Mouse (Mus musculus) right cerebral cortex, postnatal 10 days (tissue): Measurements from ENCODE around the gene Mlf2.
A peak's percentile ranks its signal among the peaks of the same experiment; 100 is the strongest.

Experiments used
- DNase-seq, 2 experiments: peaks; one replicate each; pipeline ENCODE4 v3.0.0; 2021; ENCODE audit warnings: low spot score in 2 of 2

Gene Mlf2

DNA sequence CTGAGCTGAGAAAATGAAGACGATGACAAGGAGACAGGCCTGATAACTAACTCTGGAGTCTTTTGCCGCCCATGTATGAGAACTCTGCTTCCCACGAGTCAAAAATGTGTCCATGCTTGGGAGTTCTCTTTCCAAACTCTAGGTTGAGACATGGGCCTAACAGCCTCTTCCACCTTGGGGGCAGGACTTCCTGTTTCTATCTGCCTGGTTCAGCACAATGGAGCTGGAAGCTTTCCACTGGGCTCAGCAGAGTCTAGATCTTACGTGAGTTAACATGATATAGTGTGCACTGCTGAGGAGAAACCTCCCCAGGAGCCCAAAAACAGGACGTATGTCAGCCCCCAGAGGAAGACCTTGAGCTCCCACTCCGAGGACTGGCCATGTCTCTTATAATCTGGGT is 18.0 kb upstream of the Mlf2 start:
- DNase-seq, result no peak

- no peak for DNase-seq
Measured at GRCm38 (mm10) chr6:124913721-124914285, 17.4 kb upstream of the Mlf2 start.

DNA sequence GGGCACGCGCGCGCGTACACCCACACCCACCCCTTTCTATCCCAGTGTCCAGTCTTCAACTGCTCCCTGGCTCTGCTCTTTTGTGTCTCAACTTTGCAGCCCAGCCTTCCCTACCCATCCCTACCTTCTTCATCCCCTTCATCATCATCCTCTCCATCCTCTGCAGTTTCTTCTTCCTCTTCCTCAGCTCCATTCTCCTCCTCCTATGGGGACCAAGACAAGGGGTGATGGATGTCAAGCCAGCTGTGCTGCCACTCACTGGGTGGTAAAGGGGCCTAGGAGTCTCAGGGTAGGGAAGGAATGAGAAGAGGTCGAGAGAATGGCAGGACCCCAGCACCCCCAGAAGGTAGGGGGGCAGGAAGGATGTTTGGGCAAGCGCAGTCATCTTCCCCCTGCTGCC is 16.7 kb upstream of the Mlf2 start:
- DNase-seq, result no peak

DNA sequence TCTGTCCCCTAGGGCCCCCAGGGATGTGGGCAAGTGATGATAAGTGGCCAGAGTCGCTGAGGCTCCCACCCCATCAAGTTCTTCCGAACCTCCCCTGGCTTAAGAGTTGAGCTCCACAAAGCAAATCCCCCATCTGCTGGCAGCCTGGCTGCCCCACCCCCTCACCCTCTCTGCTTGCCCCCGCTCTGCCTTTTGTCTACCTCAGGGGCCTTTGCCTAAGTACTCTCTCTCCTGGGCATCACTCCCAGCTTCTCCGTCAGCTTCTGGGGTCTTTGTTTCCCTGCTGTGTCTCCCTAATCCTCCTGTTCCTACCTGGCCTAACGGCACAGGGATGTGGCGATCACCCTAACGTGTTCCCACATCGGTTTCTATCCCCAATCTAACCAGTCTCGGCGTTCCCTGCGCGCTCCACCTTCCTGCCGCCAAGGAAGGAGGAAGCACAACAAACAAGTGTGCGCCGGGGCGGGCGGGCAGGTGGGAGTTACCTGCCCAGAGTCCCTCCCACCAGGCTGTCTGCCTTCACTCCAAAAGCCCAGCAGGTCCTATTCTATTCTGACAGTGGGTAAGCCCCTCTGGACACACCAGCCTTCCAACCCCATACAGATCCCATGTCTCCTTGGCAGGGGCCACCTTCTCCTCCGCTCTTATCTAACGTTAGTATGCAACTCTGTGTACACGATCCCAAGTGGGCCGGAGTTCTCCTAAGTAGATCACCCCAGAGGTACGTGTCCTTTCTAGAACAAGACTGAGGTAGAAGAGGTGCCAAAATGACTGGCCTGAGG is 15.8 kb upstream of the Mlf2 start:
- DNase-seq, result peak in 1 of 2 experiments; percentile 53

DNA sequence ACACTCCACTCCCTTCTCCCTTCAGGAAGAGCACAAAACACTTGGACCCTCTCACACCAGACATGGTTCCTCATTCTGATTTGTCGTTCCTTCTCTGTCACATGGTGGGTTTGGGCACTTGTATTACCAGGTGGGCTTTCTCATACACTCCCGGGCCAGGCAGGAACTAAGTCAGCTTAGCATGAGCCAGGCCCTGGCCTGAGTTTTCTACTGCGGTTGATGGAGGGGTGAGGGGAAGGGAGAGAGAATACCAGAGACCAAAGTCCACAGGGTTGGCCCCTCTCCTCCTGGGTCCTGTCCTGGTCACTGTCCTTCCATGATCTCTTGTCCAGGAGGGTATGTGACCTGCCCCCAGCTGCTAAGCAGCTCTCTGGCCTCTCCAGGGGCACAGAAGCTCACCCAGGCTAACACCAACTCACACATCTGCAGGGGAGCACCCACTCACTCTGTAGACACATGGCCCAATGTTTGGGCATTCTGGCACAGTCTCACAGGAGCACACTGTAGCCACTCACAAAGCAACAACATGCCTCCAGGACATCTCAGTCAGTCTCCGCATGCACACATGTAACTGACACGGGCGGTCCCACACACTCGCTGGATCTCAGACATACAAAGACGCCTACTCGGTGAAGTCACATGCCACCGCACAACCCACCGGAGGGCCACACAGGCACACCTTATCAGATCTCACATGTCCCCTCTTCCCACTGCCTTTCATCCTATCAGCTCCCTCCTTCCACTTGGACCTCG is 15.1 kb upstream of the Mlf2 start:
- peak; percentile 77 to 86 for DNase-seq

DNA sequence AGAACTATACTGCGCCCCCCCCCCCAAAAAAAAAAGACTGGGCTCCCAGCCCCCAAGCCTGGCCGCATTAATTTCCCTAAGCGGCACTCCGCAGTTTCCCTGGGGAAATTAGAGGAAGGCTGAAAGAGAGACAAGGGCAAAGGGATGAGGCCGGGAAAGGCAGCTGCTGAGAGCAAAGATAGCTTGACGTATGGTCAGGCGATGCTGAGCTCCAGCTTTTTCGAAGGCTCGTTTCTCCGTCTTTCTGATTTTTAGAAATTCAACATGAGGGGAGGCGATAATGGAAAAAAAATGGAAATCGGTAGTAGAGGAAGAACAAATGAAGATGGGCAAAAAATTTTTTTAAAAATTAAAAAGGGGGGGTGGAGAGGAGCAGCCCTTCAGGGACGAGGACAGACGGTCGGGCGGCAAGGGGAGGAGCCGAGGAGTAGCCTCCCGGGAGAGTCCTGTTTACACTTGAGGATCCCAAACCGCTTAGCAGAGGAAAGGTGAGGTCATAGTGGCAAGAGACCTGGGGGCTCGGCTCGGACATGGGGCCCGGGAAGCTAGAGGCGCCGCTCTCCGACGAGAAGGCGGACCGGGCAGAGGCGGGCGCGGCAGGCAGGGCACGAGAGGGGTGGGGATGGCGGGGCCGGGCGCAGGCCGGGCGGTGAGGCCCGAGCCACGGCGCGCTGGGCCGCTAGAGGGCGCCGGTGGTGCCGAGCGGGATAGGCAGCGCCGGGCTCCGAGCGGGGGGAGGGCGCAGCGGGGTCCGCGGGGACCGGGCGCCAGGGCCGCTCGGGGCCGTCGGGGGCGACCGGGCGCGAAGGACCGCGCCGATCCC is 14.3 kb upstream of the Mlf2 start:
- DNase-seq, result peak; percentile 87 to 92

DNA sequence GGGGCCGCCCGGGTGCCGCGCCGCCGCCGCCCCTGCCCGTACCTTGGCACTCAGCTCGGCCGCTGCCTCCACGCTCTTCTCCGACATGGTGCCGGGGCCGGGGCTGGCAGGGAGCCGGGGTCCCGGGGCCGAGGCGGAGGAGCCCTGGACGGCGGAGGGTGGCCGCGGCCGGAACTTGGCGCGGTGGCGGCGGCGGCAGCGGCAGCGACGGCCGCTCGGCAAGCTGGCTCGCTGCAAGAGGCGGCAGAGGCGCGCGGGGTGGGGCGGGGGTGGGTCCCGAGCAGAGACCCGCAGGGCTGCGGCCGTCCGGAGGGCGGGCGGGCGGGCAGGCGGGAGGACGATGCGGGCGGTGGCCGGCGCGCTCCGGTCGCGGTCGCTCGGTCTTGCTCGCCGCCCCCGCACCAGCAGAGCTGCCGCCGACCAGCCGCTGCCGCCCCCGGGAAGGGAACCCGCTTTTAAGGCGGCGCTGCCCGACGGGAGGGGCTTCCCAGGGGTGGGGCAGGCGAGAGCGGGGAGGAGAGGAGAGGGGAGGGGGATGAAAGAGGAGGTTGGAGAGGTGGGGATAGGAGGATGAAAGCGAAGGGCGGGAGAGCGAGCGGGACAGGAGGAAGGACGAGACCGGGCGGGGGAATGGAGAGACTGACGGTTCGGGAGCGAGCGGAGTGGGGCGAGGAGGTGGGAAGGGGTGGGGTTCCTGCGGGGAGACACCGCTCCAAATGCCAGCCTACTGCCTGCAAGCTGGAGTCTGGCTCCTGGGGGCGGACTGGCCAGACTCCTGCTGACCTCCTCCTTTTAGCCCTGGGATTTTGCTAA is 13.5 kb upstream of the Mlf2 start:
- DNase-seq, result peak; percentile 97 to 98

GRCm38 (mm10) chr6:124918331-124918690 is 12.9 kb upstream of the Mlf2 start:
- DNase-seq, result no peak

GRCm38 (mm10) chr6:124918890-124919627 is 12.1 kb upstream of the Mlf2 start:
- DNase-seq, result no peak

- DNase-seq, result peak; percentile 96 to 98
Measured at GRCm38 (mm10) chr6:124919695-124920317, 11.4 kb upstream of the Mlf2 start, which contains the start of gene Ptms. Gene Ptms, minus strand, starts transcription at chr6:124920103.

GRCm38 (mm10) chr6:124920318-124921085 is 10.7 kb upstream of the Mlf2 start:
- no peak for DNase-seq

- DNase-seq, result no peak
Measured at GRCm38 (mm10) chr6:124921539-124921938, 9.6 kb upstream of the Mlf2 start.

DNA sequence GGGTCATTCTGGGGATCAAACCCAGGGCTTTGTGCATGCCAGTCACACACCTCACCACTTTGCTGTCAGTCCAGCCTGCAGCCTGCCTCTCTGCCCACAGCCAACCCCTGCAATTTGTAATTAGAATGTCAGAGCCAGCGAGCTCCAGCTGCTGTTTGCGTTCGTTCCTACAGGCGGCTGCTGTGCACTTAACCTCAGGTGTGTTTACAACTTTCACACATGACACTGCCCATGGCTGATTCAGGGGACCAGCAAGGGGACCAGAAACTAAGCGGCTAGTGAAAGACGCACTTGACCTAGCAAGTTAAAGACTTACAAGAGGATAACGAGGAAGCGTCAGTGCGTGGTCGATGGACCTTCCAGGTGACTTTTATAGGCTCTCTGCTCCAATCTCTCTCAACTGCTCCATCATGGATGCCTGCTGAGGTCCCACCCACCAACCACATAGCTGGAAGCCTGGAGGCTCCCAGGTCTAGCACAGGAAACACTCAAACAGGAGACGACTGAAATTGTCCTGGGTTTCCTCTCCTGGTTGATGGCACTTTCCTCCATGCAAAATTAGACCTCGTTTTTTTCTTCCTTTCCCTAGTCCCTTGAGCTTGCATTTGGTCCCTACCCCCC is 5.9 kb upstream of the Mlf2 start:
- DNase-seq, result peak in 1 of 2 experiments; percentile 20

GRCm38 (mm10) chr6:124925941-124926340 is 5.2 kb upstream of the Mlf2 start:
- peak in 1 of 2 experiments; percentile 17 for DNase-seq

DNA sequence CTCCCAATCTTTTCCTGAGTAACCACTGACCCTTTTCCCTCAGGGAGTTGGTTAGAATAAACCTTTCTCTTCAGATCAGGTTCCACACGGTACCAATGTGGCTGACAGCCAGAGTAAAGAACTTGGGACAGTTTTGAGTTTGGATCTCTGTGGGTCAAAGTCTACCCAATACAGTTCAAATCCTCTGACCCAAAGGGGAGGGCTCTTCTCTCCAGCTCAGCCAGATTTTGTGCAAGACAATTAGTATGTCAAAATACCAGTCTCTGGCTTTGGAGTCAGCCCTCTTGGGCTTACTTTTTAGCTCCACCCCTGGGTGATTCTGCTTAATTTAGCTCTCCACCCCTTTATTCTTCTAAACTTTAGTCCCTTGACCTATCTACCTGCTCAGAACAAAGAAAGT is 955 bp upstream of the Mlf2 start:
- no peak for DNase-seq

GRCm38 (mm10) chr6:124931525-124932313 is 533 bp downstream of the Mlf2 start:
- peak; percentile 72 to 77 for DNase-seq

- DNase-seq, result no peak
Measured at GRCm38 (mm10) chr6:124932314-124932695, 1.1 kb downstream of the Mlf2 start.

- no peak for DNase-seq
Measured at GRCm38 (mm10) chr6:124933127-124933526, 1.9 kb downstream of the Mlf2 start.
